Mouse (Mus musculus) embryonic facial prominence, embryonic 11.5 days (tissue): ENCODE measurements around the gene Gm2174. TPM values are rescaled to one million over a fixed set of nuclear protein-coding genes. Genes with fewer than 3 reads are reported as not detected.

Source experiments
- ATAC-seq: fragments of 200-750 bp; cut with Nextera tagmentation; replicated peaks from 2 replicates; pipeline ENCODE4 v1.8.0; 2017; ENCODE audit warnings: low read depth; ENCODE audit not compliant: insufficient number of reproducible peaks, low FRiP score, low TSS enrichment
- DNase-seq: peaks from one replicate; pipeline ENCODE4 v3.0.0-alpha.2; 2015; ENCODE audit warnings: low spot score
- H3K27ac ChIP-seq: fragments of 300-500 bp; sonication (generic); replicated peaks from 2 replicates; pipeline ENCODE4 v1.5.1; 2014; ENCODE audit warnings: mild to moderate bottlenecking, low read depth, low read length, control low read depth
- H3K27me3 ChIP-seq: fragments of 300-500 bp; sonication (generic); 2 replicates; pipeline ENCODE4 v1.6.1; 2014; ENCODE audit warnings: mild to moderate bottlenecking, low read length, moderate library complexity, mixed read lengths; ENCODE audit not compliant: control insufficient read depth, insufficient read depth
- H3K36me3 ChIP-seq: fragments of 300-500 bp; sonication (generic); replicated peaks from 2 replicates; pipeline ENCODE4 v1.6.1; 2014; ENCODE audit warnings: low read depth, mild to moderate bottlenecking, low read length, moderate library complexity, mixed read lengths; ENCODE audit not compliant: control insufficient read depth, insufficient read depth
- H3K4me1 ChIP-seq: fragments of 300-500 bp; sonication (generic); 2 replicates; pipeline ENCODE4 v1.6.1; 2014; ENCODE audit warnings: low read length, mixed read lengths; ENCODE audit not compliant: control insufficient read depth, insufficient read depth
- H3K4me2 ChIP-seq: fragments of 300-500 bp; sonication (generic); 2 replicates; pipeline ENCODE4 v1.6.1; 2014; ENCODE audit warnings: low read depth, mild to moderate bottlenecking, control low read depth, low read length, moderate library complexity
- H3K4me3 ChIP-seq: fragments of 300-500 bp; sonication (generic); 2 replicates; pipeline ENCODE4 v1.5.1; 2014; ENCODE audit warnings: low read depth, low read length, control low read depth
- H3K9ac ChIP-seq: fragments of 300-500 bp; sonication (generic); replicated peaks from 2 replicates; pipeline ENCODE4 v1.6.1; 2014; ENCODE audit warnings: mild to moderate bottlenecking, control low read depth, low read length
- H3K9me3 ChIP-seq: fragments of 300-500 bp; sonication (generic); replicated peaks from 2 replicates; pipeline ENCODE4 v1.6.1; 2016; ENCODE audit warnings: mild to moderate bottlenecking, low read length, inconsistent platforms, mixed read lengths; ENCODE audit not compliant: control insufficient read depth
- WGBS: fragments of 180-500 bp; shearing (Covaris S2); extraction: QIAGEN DNeasy Blood & Tissue Kit; methylation state at CpG from one replicate; pipeline ENCODE4 v1.1.7; 2014; 5-methylcytosine and 5-hydroxymethylcytosine counted together
- polyA plus RNA-seq: library from polyadenylated mRNA; unstranded; fragments of >200 nt; fragmentation: Nextera tagmentation; extraction: Ambion mirVana; gene quantifications from 2 replicates; pipeline ENCODE4 v1.2.1, GENCODE M21; 2014

Gm2174 gene
- polyA plus RNA-seq, 1 experiment from 2014 or later = 4.2 TPM

DNA sequence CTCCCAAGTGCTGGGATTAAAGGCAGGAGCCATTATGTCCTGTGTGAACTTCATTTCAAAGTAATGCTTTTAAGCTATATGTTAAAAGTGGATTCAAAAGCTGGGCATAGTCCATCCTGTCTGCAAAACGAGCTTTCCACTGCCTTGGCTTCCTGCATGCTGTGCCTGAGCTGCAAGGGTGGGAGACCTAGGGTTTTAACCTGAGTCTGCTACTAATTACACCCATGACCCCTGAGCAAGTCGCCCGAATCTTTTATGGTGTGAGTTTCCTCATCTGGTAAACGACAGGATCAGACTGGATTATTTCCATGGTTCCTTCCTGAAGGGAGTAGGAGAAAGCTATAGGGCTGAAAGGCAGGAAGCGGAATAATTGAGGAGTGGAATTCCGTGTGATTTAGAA lies 20.7 kb downstream of the Gm2174 start:
- Histone ChIP-seq H3K27ac (no peak overlapping the region), H3K4me3 (no peak overlapping the region), H3K9ac (no peak overlapping the region), H3K4me1 (no peaks in the 10 kb centered on the region), H3K4me2 (no peak overlapping the region), H3K36me3 (no peaks in the 10 kb centered on the region), H3K27me3 (no peaks in the 10 kb centered on the region), H3K9me3 (no peaks in the 10 kb centered on the region)
- DNase-seq (no peak), ATAC-seq (no peak)
- WGBS = 40% methylated on average over 6 of the region's 6 CpGs

DNA sequence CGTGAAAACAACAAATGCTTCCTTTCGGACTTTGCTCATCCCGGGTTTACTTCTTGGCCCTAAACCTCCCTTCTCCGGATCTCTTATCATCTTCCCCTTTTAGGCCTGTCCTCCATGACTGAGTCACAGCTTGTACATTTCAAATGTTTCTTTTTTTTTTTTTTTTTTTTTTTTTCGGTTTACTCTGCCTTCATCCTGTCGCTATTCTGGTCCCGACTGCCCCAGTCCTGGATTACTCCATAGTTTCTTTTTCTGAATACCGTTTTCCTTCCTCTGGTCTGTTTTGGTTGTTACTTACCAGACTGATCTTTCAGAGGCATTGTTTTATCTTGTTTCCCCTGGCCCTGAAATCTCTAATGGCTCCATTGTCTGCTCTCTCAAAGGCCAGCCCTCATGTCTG lies 26.3 kb downstream of the Gm2174 start:
- Histone ChIP-seq H3K4me1 (no peaks in the 10 kb centered on the region), H3K36me3 (no peaks in the 10 kb centered on the region), H3K27me3 (no peaks in the 10 kb centered on the region), H3K9ac (no peak overlapping the region), H3K4me3 (no peak overlapping the region), H3K9me3 (no peaks in the 10 kb centered on the region), H3K27ac (no peak overlapping the region), H3K4me2 (no peak overlapping the region)
- WGBS = 58% methylated on average over 8 of the region's 8 CpGs
- DNase-seq = no peak
- ATAC-seq = no peak

DNA sequence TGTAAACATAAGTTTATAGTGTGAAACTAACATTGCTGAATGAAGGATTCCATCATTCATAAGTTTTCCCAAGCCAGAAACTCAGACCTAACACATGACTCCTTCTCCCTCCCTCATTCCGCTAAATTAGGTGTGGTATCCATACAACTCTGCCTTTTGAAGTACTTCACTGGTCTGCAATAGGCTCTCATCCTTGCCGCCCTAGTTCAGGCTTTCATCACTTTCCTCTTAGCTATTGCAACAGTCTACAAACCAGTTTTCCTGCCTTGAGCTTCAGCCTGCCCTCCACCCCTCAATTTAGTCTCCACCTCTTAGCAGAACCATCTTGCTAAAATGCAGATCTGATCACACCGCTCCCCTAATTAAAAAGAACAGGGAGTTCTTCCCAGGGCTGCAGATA lies 29.8 kb downstream of the Gm2174 start:
- Histone ChIP-seq H3K9me3 (no peaks in the 10 kb centered on the region), H3K4me2 (no peak overlapping the region), H3K9ac (no peak overlapping the region), H3K27me3 (no peaks in the 10 kb centered on the region), H3K27ac (no peak overlapping the region), H3K36me3 (no peaks in the 10 kb centered on the region), H3K4me3 (no peak overlapping the region), H3K4me1 (no peaks in the 10 kb centered on the region)
- DNase-seq (no peak), ATAC-seq (no peak)
- 96% methylated on average over 3 of the region's 3 CpGs for WGBS

DNA sequence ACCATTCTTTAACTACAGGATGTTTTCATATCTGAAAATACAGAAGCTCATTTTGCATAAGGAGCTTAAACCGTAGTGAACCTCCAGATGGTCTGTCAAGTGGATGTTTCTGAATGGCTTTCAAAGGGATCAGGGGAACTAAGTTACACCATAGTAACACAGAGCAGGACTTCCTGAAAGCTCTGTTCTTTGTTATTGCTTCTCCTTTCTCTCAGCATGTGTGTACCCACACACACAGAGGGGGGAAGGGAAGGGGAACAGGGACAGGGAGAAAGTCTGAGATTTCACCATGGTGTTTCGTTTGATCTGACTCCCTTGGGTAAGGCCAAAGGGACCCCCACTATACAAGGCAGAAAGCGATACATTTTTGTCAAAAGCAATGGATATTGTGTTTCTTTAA lies 34.1 kb downstream of the Gm2174 start:
- H3K27ac ChIP-seq = no peak overlapping the region
- no peak for DNase-seq
- no peak overlapping the region for H3K9ac ChIP-seq
- no peaks in the 10 kb centered on the region for H3K9me3 ChIP-seq
- H3K27me3 ChIP-seq = no peaks in the 10 kb centered on the region
- H3K4me3 ChIP-seq = no peak overlapping the region
- no peak for ATAC-seq
- H3K4me1 ChIP-seq = no peaks in the 10 kb centered on the region
- H3K4me2 ChIP-seq = no peak overlapping the region
- H3K36me3 ChIP-seq = no peaks in the 10 kb centered on the region
- 71% methylated on average over 3 of the region's 3 CpGs for WGBS

DNA sequence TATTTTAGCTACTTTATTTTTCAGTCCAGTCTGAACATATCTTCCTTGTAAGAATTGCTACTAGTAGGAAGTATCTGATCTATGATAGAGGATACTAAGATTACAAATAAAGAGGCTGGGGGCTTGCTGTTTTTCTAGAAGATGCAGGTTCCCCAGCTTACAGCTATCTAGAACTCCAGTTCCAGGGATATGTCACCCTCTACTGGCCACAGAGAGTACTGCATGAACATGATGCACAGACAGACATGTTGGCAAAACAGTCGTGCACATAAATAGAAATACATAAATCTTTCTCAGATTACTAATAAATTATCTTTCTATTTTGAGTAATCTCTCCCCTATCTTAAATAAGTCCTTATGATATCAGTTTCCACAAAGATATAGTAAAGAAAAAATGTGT lies 42.0 kb downstream of the Gm2174 start:
- ATAC-seq = no peak
- Histone ChIP-seq H3K4me3 (no peak overlapping the region), H3K9ac (no peak overlapping the region), H3K27me3 (no peaks in the 10 kb centered on the region), H3K36me3 (no peaks in the 10 kb centered on the region), H3K27ac (no peak overlapping the region), H3K4me2 (no peak overlapping the region), H3K9me3 (no peaks in the 10 kb centered on the region), H3K4me1 (no peaks in the 10 kb centered on the region)
- DNase-seq = peak; percentile 79
- 27% methylated on average over 1 of the region's 1 CpGs for WGBS

DNA sequence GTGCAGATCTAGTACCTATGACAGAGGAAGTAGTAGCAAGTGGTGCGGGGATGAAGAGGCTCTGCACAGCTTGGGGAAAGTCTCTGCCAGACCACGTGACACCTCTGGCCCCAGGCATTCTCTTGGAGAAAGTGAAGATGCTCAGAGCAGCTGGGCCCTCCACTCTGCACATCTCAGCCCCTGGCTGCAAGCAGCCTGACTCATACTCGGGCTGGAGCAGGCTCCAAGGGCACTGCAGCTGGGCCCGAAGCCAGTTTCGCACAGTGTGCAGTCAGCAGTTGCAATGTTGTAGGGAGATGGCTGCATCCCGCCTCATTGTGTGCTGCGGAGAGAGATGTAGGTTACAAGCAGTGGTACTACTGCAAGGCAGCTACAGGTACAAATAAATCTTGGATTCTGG lies 49.5 kb downstream of the Gm2174 start:
- no peaks in the 10 kb centered on the region for H3K9me3 ChIP-seq
- H3K4me1 ChIP-seq = no peaks in the 10 kb centered on the region
- no peak overlapping the region for H3K9ac ChIP-seq
- DNase-seq = no peak
- no peaks in the 10 kb centered on the region for H3K27me3 ChIP-seq
- WGBS = 84% methylated on average over 7 of the region's 7 CpGs
- no peak overlapping the region for H3K27ac ChIP-seq
- H3K36me3 ChIP-seq = no peaks in the 10 kb centered on the region
- no peak overlapping the region for H3K4me2 ChIP-seq
- no peak overlapping the region for H3K4me3 ChIP-seq
- ATAC-seq = no peak

Other genes starting within 250 kb of the Gm2174 start
- gene Gm773, start 235.1 kb upstream of the Gm2174 start, polyA plus RNA-seq = not detected in 2 replicates
- gene Zfp449, start 101.6 kb upstream of the Gm2174 start, polyA plus RNA-seq = 8.9 and 9.3 TPM in 2 replicates
- 5.9 and 6.5 TPM in 2 replicates for gene Smim10l2a, start 73.4 kb upstream of the Gm2174 start, polyA plus RNA-seq
- gene Ints6l, start 6.9 kb downstream of the Gm2174 start, polyA plus RNA-seq = 24.2 and 24.9 TPM in 2 replicates
- not detected in 2 replicates for gene Gm10477, start 76.8 kb downstream of the Gm2174 start, polyA plus RNA-seq
- gene Gm648, start 101.6 kb downstream of the Gm2174 start, polyA plus RNA-seq = not detected in 2 replicates
- gene Mmgt1, start 150.1 kb downstream of the Gm2174 start, polyA plus RNA-seq = 36.5 and 37.0 TPM in 2 replicates
- gene Slc9a6, start 161.8 kb downstream of the Gm2174 start, polyA plus RNA-seq = 11.6 and 11.9 TPM in 2 replicates